Mouse (Mus musculus): ENCODE measurements around the gene Gm572. TPM values are rescaled to one million over a fixed set of nuclear protein-coding genes. Genes with fewer than 3 reads are reported as not detected.

The Gm572 gene
- polyA plus RNA-seq, 1 experiment from 2014 or later = not detected

DNA sequence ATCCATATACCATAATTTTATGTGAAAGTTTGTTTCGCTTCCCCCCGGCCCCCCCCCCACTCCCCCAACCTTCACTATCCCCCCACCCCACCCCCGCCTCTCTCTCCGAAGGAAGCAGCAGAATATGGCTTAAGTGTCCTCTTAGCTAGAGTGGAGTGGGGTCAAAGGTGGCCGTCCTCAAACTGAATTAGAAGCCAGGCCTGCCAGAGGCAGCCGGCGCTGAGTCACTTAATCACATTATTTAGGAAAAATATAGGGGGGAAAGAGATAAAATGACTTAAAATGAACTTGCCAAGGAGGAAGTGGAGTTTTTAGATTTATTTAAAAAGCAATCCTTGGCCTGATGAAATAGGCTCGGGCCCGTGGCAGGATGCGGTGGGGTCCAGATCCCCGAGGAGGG, 65.7 kb downstream of the Gm572 start:
- Histone ChIP-seq H3K4me3 (no peak overlapping the region), H3K9ac (no peak overlapping the region), H3K27me3 (replicated peaks) (peaks cover 66% of the 10 kb centered on the region), H3K27ac (no peak overlapping the region), H3K4me1 (no peaks in the 10 kb centered on the region), H3K36me3 (no peaks in the 10 kb centered on the region), H3K9me3 (replicated peaks) (no peaks in the 10 kb centered on the region), H3K4me2 (no peak overlapping the region)
- WGBS (ENCODE audit: insufficient replicate concordance) = 53% methylated on average over 11 of the region's 11 CpGs
- ATAC-seq = no peak

DNA sequence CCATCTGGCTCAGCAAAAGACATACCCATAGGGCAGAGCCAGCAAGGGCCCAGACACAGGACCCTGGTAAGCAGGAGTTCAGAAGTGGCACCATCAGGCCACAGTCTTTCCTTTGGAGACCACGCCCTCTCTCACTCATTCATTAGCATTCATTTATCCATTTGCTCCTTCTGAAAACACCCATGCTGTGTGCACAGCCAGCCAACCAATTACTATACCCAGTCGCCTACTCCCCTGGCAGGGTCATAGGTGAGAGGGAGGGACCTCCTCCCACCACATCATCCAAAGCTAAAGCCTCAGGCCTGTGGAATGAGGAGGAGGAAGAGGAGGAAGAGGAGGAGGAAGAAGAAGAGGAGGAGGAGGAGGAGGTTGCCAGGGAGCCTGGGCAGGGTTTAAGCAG, 67.3 kb downstream of the Gm572 start:
- no peaks in the 10 kb centered on the region for H3K36me3 ChIP-seq
- no peak for ATAC-seq
- H3K9me3 ChIP-seq (replicated peaks) = no peaks in the 10 kb centered on the region
- H3K27me3 ChIP-seq (replicated peaks) = peaks cover 68% of the 10 kb centered on the region
- no peaks in the 10 kb centered on the region for H3K4me1 ChIP-seq
- no peak overlapping the region for H3K4me3 ChIP-seq
- 54% methylated on average over 2 of the region's 2 CpGs for WGBS (ENCODE audit: insufficient replicate concordance)
- no peak overlapping the region for H3K27ac ChIP-seq
- no peak overlapping the region for H3K4me2 ChIP-seq
- no peak overlapping the region for H3K9ac ChIP-seq

GRCm38 (mm10) chr4:148711323-148711722, 68.2 kb downstream of the Gm572 start:
- Histone ChIP-seq H3K9me3 (replicated peaks) (no peaks in the 10 kb centered on the region), H3K9ac (no peak overlapping the region), H3K4me3 (no peak overlapping the region), H3K36me3 (no peaks in the 10 kb centered on the region), H3K4me2 (no peak overlapping the region), H3K27ac (no peak overlapping the region), H3K4me1 (no peaks in the 10 kb centered on the region), H3K27me3 (replicated peaks) (peaks cover 61% of the 10 kb centered on the region)
- 12% methylated on average over 10 of the region's 10 CpGs for WGBS (ENCODE audit: insufficient replicate concordance)
- no peak for ATAC-seq

DNA sequence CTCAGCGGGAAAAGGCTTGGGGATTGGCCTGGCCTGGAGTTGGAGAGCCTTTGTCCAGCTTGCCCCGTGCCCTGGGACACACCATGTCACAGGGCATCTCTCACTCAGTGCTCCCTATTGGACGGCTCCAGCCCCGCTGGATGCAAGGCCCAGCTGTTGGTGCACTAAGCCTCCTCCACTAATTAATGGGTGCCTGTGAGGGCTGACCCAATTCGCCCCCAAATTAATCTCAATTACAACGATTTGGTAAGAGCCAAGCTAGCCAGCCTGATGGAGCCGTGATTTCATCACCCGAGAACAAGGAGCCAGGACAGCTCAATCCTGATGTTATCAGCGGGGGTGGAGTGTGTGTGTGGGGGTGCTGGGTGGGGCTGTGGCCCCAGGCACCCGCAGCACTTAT, 69.5 kb downstream of the Gm572 start:
- 45% methylated on average over 10 of the region's 10 CpGs for WGBS (ENCODE audit: insufficient replicate concordance)
- H3K27me3 ChIP-seq (replicated peaks) = peaks cover 54% of the 10 kb centered on the region
- H3K9me3 ChIP-seq (replicated peaks) = no peaks in the 10 kb centered on the region
- no peaks in the 10 kb centered on the region for H3K36me3 ChIP-seq
- no peak overlapping the region for H3K27ac ChIP-seq
- no peak; the same call in 1 of the 2 replicates for ATAC-seq
- H3K4me2 ChIP-seq = no peak overlapping the region
- H3K9ac ChIP-seq = no peak overlapping the region
- no peaks in the 10 kb centered on the region for H3K4me1 ChIP-seq
- no peak overlapping the region for H3K4me3 ChIP-seq

- no peaks in the 10 kb centered on the region for H3K9me3 ChIP-seq (replicated peaks)
- no peak for ATAC-seq
- no peak overlapping the region for H3K27ac ChIP-seq
- H3K4me3 ChIP-seq = no peak overlapping the region
- H3K36me3 ChIP-seq = no peaks in the 10 kb centered on the region
- no peak overlapping the region for H3K9ac ChIP-seq
- no peaks in the 10 kb centered on the region for H3K4me1 ChIP-seq
- H3K27me3 ChIP-seq (replicated peaks) = peaks cover 56% of the 10 kb centered on the region
- H3K4me2 ChIP-seq = no peak overlapping the region
- 55% methylated on average over 8 of the region's 8 CpGs for WGBS (ENCODE audit: insufficient replicate concordance)
Observed at GRCm38 (mm10) chr4:148714064-148714463, 70.9 kb downstream of the Gm572 start.

GRCm38 (mm10) chr4:148714739-148715138, 71.6 kb downstream of the Gm572 start:
- Histone ChIP-seq H3K4me3 (no peak overlapping the region), H3K9ac (no peak overlapping the region), H3K27me3 (replicated peaks) (peaks cover 59% of the 10 kb centered on the region), H3K4me1 (no peaks in the 10 kb centered on the region), H3K36me3 (no peaks in the 10 kb centered on the region), H3K4me2 (no peak overlapping the region), H3K9me3 (replicated peaks) (no peaks in the 10 kb centered on the region), H3K27ac (no peak overlapping the region)
- 65% methylated on average over 12 of the region's 12 CpGs for WGBS (ENCODE audit: insufficient replicate concordance)
- no peak for ATAC-seq

DNA sequence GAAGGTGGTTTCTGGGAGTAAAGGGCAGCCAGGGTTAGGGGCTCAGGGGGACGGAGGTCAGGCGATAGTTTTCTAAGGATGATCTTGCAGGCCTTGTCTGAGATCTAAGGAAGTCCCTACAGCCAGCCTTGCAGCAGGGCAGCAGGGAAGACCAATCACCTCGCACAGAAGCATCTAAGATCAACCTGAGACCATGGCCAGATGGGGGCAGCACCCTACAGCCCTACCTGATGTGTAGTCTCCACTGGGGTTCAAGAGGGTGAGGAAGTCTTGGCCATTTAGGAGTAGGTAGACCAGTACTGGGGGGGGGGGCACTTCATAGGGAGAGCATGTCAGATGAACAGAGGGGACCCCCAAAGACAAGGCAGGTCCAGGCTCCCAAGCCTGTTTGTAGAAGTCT, 72.3 kb downstream of the Gm572 start:
- no peaks in the 10 kb centered on the region for H3K36me3 ChIP-seq
- WGBS (ENCODE audit: insufficient replicate concordance) = 33% methylated on average over 3 of the region's 3 CpGs
- H3K4me3 ChIP-seq = no peak overlapping the region
- H3K9ac ChIP-seq = no peak overlapping the region
- no peak for ATAC-seq
- H3K9me3 ChIP-seq (replicated peaks) = no peaks in the 10 kb centered on the region
- no peaks in the 10 kb centered on the region for H3K4me1 ChIP-seq
- H3K27me3 ChIP-seq (replicated peaks) = peaks cover 66% of the 10 kb centered on the region
- H3K27ac ChIP-seq = no peak overlapping the region
- no peak overlapping the region for H3K4me2 ChIP-seq

Other genes starting within 250 kb of the Gm572 start
- gene Ubiad1, start 198.5 kb upstream of the Gm572 start, polyA plus RNA-seq (2016; fragmentation: Nextera tagmentation; extraction: Ambion mirVana) = 18.3 and 18.4 TPM in 2 replicates
- gene Mtor, start 194.7 kb upstream of the Gm572 start, polyA plus RNA-seq (2016; fragmentation: Nextera tagmentation; extraction: Ambion mirVana) = 13.1 and 13.5 TPM in 2 replicates
- gene Angptl7, start 142.9 kb upstream of the Gm572 start, polyA plus RNA-seq (2016; fragmentation: Nextera tagmentation; extraction: Ambion mirVana) = 0.29 and 0.37 TPM in 2 replicates
- gene Exosc10, start 84.9 kb upstream of the Gm572 start, polyA plus RNA-seq (2016; fragmentation: Nextera tagmentation; extraction: Ambion mirVana) = 64.2 and 65.9 TPM in 2 replicates
- 358 and 387 TPM in 2 replicates for gene Srm, start 51.8 kb upstream of the Gm572 start, polyA plus RNA-seq (2016; fragmentation: Nextera tagmentation; extraction: Ambion mirVana)
- gene Masp2, start 40.8 kb upstream of the Gm572 start, polyA plus RNA-seq (2016; fragmentation: Nextera tagmentation; extraction: Ambion mirVana) = 7.7 and 8.5 TPM in 2 replicates
- gene Tardbp, start 16.3 kb upstream of the Gm572 start, polyA plus RNA-seq (2016; fragmentation: Nextera tagmentation; extraction: Ambion mirVana) = 220 and 226 TPM in 2 replicates
- gene Casz1, start 161.1 kb downstream of the Gm572 start, polyA plus RNA-seq (2016; fragmentation: Nextera tagmentation; extraction: Ambion mirVana) = 0.50 and 0.60 TPM in 2 replicates